Mouse (Mus musculus) neural tube, embryonic 14.5 days (tissue): ENCODE measurements around the gene Dars2. TPM values are rescaled to one million over a fixed set of nuclear protein-coding genes. Genes with fewer than 3 reads are reported as not detected.

Experiments used
- ATAC-seq: fragments of 200-750 bp; cut with Nextera tagmentation; 2 replicates; pipeline ENCODE4 v1.8.0; 2017; ENCODE audit warnings: low read depth, mild to moderate bottlenecking, moderate TSS enrichment, moderate library complexity
- H3K27ac ChIP-seq: fragments of 300-500 bp; sonication (generic); 2 replicates; pipeline ENCODE4 v1.5.1; 2014; ENCODE audit warnings: low read depth, mild to moderate bottlenecking, control low read depth, low read length, moderate library complexity, mixed read lengths
- H3K27me3 ChIP-seq: fragments of 300-500 bp; sonication (generic); 2 replicates; pipeline ENCODE4 v1.6.1; 2014; ENCODE audit warnings: low read length; ENCODE audit not compliant: control insufficient read depth, insufficient read depth
- H3K36me3 ChIP-seq: fragments of 300-500 bp; sonication (generic); 2 replicates; pipeline ENCODE4 v1.6.1; 2014; ENCODE audit warnings: low read length, mixed read lengths; ENCODE audit not compliant: control insufficient read depth, insufficient read depth
- H3K4me1 ChIP-seq: fragments of 300-500 bp; sonication (generic); 2 replicates; pipeline ENCODE4 v1.6.1; 2014; ENCODE audit warnings: low read length; ENCODE audit not compliant: control insufficient read depth, insufficient read depth
- H3K4me2 ChIP-seq: fragments of 300-500 bp; sonication (generic); 2 replicates; pipeline ENCODE4 v1.6.1; 2014; ENCODE audit warnings: mild to moderate bottlenecking, low read depth, low read length, control low read depth
- H3K4me3 ChIP-seq: fragments of 300-500 bp; sonication (generic); 2 replicates; pipeline ENCODE4 v1.5.1; 2014; ENCODE audit warnings: low read depth, low read length, control low read depth, mixed read lengths
- H3K9ac ChIP-seq: fragments of 300-500 bp; sonication (generic); replicated peaks from 2 replicates; pipeline ENCODE4 v1.6.1; 2014; ENCODE audit warnings: low read depth, mild to moderate bottlenecking, control low read depth, low read length, mixed read lengths
- H3K9me3 ChIP-seq: fragments of 300-500 bp; sonication (generic); 2 replicates; pipeline ENCODE4 v1.6.1; 2016; ENCODE audit warnings: low read length; ENCODE audit not compliant: control insufficient read depth
- WGBS: fragments of 180-500 bp; shearing (Covaris S2); extraction: QIAGEN DNeasy Blood & Tissue Kit; methylation state at CpG from one replicate; pipeline ENCODE4 v1.1.7; 2014; 5-methylcytosine and 5-hydroxymethylcytosine counted together
- polyA plus RNA-seq: library from polyadenylated mRNA; unstranded; fragments of >200 nt; fragmentation: Nextera tagmentation; extraction: Ambion mirVana; gene quantifications from 2 replicates; pipeline ENCODE4 v1.2.1, GENCODE M21; 2014

Dars2 gene
- polyA plus RNA-seq, 1 experiment from 2014 or later, result 26.4 TPM

DNA sequence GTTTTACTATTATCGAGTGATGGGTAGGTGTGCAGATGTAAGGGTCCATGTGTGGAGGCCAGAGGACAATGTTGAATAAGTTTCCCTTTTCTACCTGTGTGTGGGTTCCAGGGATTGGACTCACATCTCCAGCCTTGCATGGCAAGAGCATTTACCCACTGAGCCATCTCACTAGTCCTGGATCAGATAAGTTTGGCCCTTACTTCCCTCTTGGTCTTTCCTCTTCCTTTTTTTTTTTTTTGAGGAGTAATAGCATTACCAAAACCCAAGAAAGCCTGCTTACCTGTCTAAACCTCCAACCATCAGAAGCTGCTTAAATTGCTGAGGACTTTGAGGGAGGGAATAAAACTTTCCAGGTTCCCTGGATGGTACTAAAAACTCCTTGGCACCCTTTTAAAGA is 13.3 kb downstream of the Dars2 start:
- H3K36me3 ChIP-seq, result peaks cover 4% of the 10 kb centered on the region
- H3K9me3 ChIP-seq, result no peaks in the 10 kb centered on the region
- no peak for ATAC-seq
- H3K4me2 ChIP-seq, result no peak overlapping the region
- H3K9ac ChIP-seq, result no peak overlapping the region
- H3K4me1 ChIP-seq, result no peaks in the 10 kb centered on the region
- no peak overlapping the region for H3K27ac ChIP-seq
- no peak overlapping the region for H3K4me3 ChIP-seq
- 93% methylated on average over 1 of the region's 1 CpGs for WGBS
- H3K27me3 ChIP-seq, result no peaks in the 10 kb centered on the region

GRCm38 (mm10) chr1:161046972-161047371 is 23.5 kb downstream of the Dars2 start:
- 88% methylated on average over 3 of the region's 3 CpGs for WGBS
- no peak overlapping the region for H3K4me3 ChIP-seq
- no peak overlapping the region for H3K4me2 ChIP-seq
- no peak overlapping the region for H3K27ac ChIP-seq
- H3K9ac ChIP-seq, result no peak overlapping the region
- ATAC-seq, result no peak
- 0 out of 2 replicates have a peak, but pooled peaks cover 19% of the 10 kb centered on the region for H3K36me3 ChIP-seq
- no peaks in the 10 kb centered on the region for H3K27me3 ChIP-seq
- H3K9me3 ChIP-seq, result no peaks in the 10 kb centered on the region
- H3K4me1 ChIP-seq, result no peaks in the 10 kb centered on the region

GRCm38 (mm10) chr1:161041261-161042020 is 29.0 kb downstream of the Dars2 start:
- peaks cover 40% of the 10 kb centered on the region for H3K36me3 ChIP-seq
- H3K4me1 ChIP-seq, result peaks cover 14% of the 10 kb centered on the region
- no peaks in the 10 kb centered on the region for H3K9me3 ChIP-seq
- 93% methylated on average over 7 of the region's 7 CpGs for WGBS
- no peak for ATAC-seq
- no peaks in the 10 kb centered on the region for H3K27me3 ChIP-seq
- H3K27ac ChIP-seq, result no peak overlapping the region
- H3K9ac ChIP-seq, result no peak overlapping the region
- H3K4me2 ChIP-seq, result no peak overlapping the region
- no peak overlapping the region for H3K4me3 ChIP-seq

- H3K27me3 ChIP-seq, result no peaks in the 10 kb centered on the region
- peaks cover 14% of the 10 kb centered on the region for H3K4me1 ChIP-seq
- no peaks in the 10 kb centered on the region for H3K9me3 ChIP-seq
- H3K4me2 ChIP-seq, result no peak overlapping the region
- H3K4me3 ChIP-seq, result no peak overlapping the region
- ATAC-seq, result no peak
- no peak overlapping the region for H3K27ac ChIP-seq
- peaks cover 41% of the 10 kb centered on the region for H3K36me3 ChIP-seq
- no peak overlapping the region for H3K9ac ChIP-seq
These were observed 29.6 kb downstream of the Dars2 start for GRCm38 (mm10) chr1:161040855-161041254.

GRCm38 (mm10) chr1:161040426-161040770 is 30.1 kb downstream of the Dars2 start:
- no peak overlapping the region for H3K27ac ChIP-seq
- ATAC-seq, result no peak

DNA sequence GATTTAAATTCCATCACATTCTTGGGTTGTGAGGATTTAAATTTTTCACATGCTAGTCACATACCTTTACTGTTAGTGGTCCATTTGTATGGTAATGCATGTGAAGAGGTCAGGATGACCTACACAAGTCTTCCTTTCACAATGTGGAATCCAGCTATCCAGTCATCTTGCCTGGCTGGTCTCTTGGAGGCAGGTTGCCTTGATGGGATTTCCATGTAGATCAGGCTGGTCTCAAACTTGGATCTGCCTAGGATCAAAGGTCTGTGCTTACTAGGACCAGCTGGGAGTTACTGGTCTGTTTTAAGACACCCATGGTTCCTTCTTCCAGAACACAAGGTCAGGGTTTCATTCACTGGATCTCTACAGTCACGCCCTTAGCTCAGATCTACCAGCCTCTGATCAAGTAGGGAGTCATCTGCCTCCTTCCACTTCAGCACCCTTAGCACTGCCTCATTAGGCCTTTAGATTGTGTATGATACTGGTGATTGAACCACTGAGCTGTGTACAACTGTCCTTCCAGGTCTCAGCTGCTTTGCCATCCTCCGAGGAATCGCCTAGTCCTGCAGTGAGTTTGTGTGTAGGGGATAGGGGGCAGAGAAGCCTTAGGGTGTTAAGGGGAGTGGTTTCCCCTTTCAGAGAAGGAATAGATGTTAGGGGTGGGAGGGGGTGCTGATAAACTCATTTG is 30.6 kb downstream of the Dars2 start:
- Histone ChIP-seq H3K9me3 (no peaks in the 10 kb centered on the region), H3K4me1 (peaks cover 14% of the 10 kb centered on the region), H3K4me2 (no peak overlapping the region), H3K9ac (no peak overlapping the region), H3K4me3 (no peak overlapping the region), H3K27me3 (no peaks in the 10 kb centered on the region), H3K36me3 (peaks cover 39% of the 10 kb centered on the region), H3K27ac (no peak overlapping the region)
- whole genome bisulfite sequencing, result 19% methylated on average over 3 of the region's 3 CpGs
- peak; percentile 10; the same call in 1 of the 2 replicates for ATAC-seq

More at GRCm38 (mm10) chr1:161040426-161040770, 30.1 kb downstream of the Dars2 start:
- Histone ChIP-seq H3K4me1 (peaks cover 14% of the 10 kb centered on the region), H3K4me3 (no peak overlapping the region), H3K9me3 (no peaks in the 10 kb centered on the region), H3K9ac (no peak overlapping the region), H3K36me3 (peaks cover 41% of the 10 kb centered on the region), H3K4me2 (no peak overlapping the region), H3K27me3 (no peaks in the 10 kb centered on the region)
- 72% methylated on average over 1 of the region's 1 CpGs for WGBS

GRCm38 (mm10) chr1:161038968-161039721 is 31.3 kb downstream of the Dars2 start:
- Histone ChIP-seq H3K4me3 (no peak overlapping the region), H3K9ac (no peak overlapping the region), H3K9me3 (no peaks in the 10 kb centered on the region), H3K27ac (no peak overlapping the region), H3K4me1 (peaks cover 14% of the 10 kb centered on the region), H3K27me3 (no peaks in the 10 kb centered on the region), H3K36me3 (peaks cover 37% of the 10 kb centered on the region), H3K4me2 (no peak overlapping the region)
- WGBS, result 5% methylated on average over 3 of the region's 3 CpGs
- no peak for ATAC-seq

GRCm38 (mm10) chr1:161038004-161038403 is 32.5 kb downstream of the Dars2 start:
- Histone ChIP-seq H3K36me3 (peaks cover 35% of the 10 kb centered on the region), H3K4me3 (no peak overlapping the region), H3K9ac (peak overlapping the region; percentile 41; the same call in 1 of the 2 replicates), H3K27ac (no peak overlapping the region), H3K9me3 (no peaks in the 10 kb centered on the region), H3K27me3 (no peaks in the 10 kb centered on the region), H3K4me2 (peak overlapping the region; percentile 89), H3K4me1 (peaks cover 24% of the 10 kb centered on the region)
- no peak for ATAC-seq
- 35% methylated on average over 3 of the region's 3 CpGs for WGBS

DNA sequence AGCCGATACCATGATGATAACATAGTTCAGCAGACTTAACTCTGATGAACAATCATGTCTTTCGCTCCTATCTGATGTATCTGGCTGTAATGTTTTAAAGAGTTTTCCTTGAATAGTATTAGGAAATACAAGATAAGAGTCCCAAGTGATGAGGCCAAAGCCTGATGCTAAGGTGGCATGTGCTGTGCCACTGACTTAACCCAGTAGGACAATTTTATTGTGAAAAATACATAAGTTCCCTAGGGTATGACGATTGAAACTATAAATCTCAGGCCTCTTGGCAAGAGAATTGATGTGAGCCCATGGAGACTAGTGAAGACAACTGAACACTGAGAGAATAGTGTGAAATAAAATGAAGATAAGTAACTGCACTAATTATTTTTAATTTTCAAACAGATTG is 32.9 kb downstream of the Dars2 start:
- Histone ChIP-seq H3K27me3 (no peaks in the 10 kb centered on the region), H3K9ac (peak overlapping the region; percentile 41; the same call in 1 of the 2 replicates), H3K4me1 (peaks cover 25% of the 10 kb centered on the region), H3K9me3 (no peaks in the 10 kb centered on the region), H3K4me2 (peak overlapping the region; percentile 89), H3K36me3 (peaks cover 35% of the 10 kb centered on the region), H3K4me3 (peak overlapping the region; percentile 82), H3K27ac (no peak overlapping the region)
- ATAC-seq, result no peak
- WGBS, result 22% methylated on average over 3 of the region's 3 CpGs
